Comparison of ENCODE assay signal across 22 mouse cellular contexts in genomic region chr7:3265311-3265710, GRCm38 (mm10). TPM values are rescaled to one million over a fixed set of nuclear protein-coding genes. Genes with fewer than 3 reads are reported as not detected.
DNase-seq lines count a peak whose midpoint lies in the region; ATAC-seq and TF ChIP-seq lines count a peak whose summit lies in the region.
"Had no signal": no experiment of that assay in that cellular context is flagged by ENCODE, and none has a peak within 500 bp of the region (broad histone marks: within the 10 kb centered on the region; RNA-seq: fewer than 3 reads in every experiment).

No protein-coding gene starts in this region.

- peak overlapping the region; percentile 58 for H3K4me2 ChIP-seq in heart, embryonic 11.5 days
- H3K4me2 ChIP-seq in kidney, embryonic 15.5 days = peak overlapping the region; percentile 49

- H3K27me3 ChIP-seq in heart, embryonic 11.5 days (ENCODE audit: control insufficient read depth, insufficient read depth, low read length) = no peaks in the 10 kb centered on the region
- peaks cover 6% of the 10 kb centered on the region; the same call in 1 of the 2 replicates for H3K27me3 ChIP-seq in kidney, embryonic 15.5 days
- H3K27me3 ChIP-seq in small intestine, adult 2 months (ENCODE audit: control insufficient read depth, insufficient read depth, low read length) = no peaks in the 10 kb centered on the region

- no peak overlapping the region for H3K4me3 ChIP-seq in heart, embryonic 11.5 days (ENCODE audit: low read depth, low read length)
- H3K4me3 ChIP-seq in kidney, embryonic 15.5 days (replicated peaks) = no peak overlapping the region
- peak overlapping the region; percentile 6; the same call in 1 of the 2 replicates for H3K4me3 ChIP-seq in small intestine, adult 2 months (ENCODE audit: low read depth, low read length)
- no peak overlapping the region for H3K4me3 ChIP-seq in lung, adult 2 months (replicated peaks; ENCODE audit: extremely low read depth, low read depth, low read length)
- H3K4me3 ChIP-seq: forebrain, embryonic 13.5 days had no signal

- H3K9me3 ChIP-seq in heart, embryonic 11.5 days (replicated peaks; ENCODE audit: control insufficient read depth, low read length) = no peaks in the 10 kb centered on the region
- H3K9me3 ChIP-seq in kidney, embryonic 15.5 days (replicated peaks) = no peaks in the 10 kb centered on the region
- H3K9me3 ChIP-seq: forebrain, embryonic 13.5 days; hindbrain, embryonic 12.5 days had no signal

- no peak for ATAC-seq in heart, embryonic 11.5 days (replicated peaks; ENCODE audit: insufficient number of reproducible peaks, low FRiP score, low TSS enrichment)
- ATAC-seq in kidney, embryonic 15.5 days (replicated peaks; ENCODE audit: low FRiP score) = no peak
- ATAC-seq: activated CD4-positive, CD25-positive, alpha-beta regulatory T cell, adult 4 months; forebrain, embryonic 13.5 days had no signal

- H3K36me3 ChIP-seq in heart, embryonic 11.5 days (ENCODE audit: control insufficient read depth, insufficient read depth, low read length) = no peaks in the 10 kb centered on the region
- H3K36me3 ChIP-seq in kidney, embryonic 15.5 days = no peaks in the 10 kb centered on the region
- H3K36me3 ChIP-seq in small intestine, adult 2 months (ENCODE audit: control insufficient read depth, insufficient read depth, low read length) = no peaks in the 10 kb centered on the region
- H3K36me3 ChIP-seq: hindbrain, embryonic 12.5 days had no signal

- H3K4me1 ChIP-seq in heart, embryonic 11.5 days (ENCODE audit: control insufficient read depth, insufficient read depth, low read length) = no peaks in the 10 kb centered on the region
- H3K4me1 ChIP-seq in kidney, embryonic 15.5 days = no peaks in the 10 kb centered on the region
- H3K4me1 ChIP-seq in small intestine, adult 2 months (ENCODE audit: control insufficient read depth, insufficient read depth, insufficient read length, low read length) = peaks cover 8% of the 10 kb centered on the region; the same call in 1 of the 2 replicates
- H3K4me1 ChIP-seq in lung, adult 2 months (ENCODE audit: control insufficient read depth, insufficient read depth, low read length) = no peaks in the 10 kb centered on the region
- H3K4me1 ChIP-seq: forebrain, embryonic 13.5 days; hindbrain, embryonic 12.5 days had no signal

- WGBS in heart, embryonic 11.5 days (ENCODE audit: insufficient replicate concordance) = 46% methylated on average over 6 of the region's 6 CpGs
- WGBS in kidney, embryonic 15.5 days = 67% methylated on average over 6 of the region's 6 CpGs
- WGBS in small intestine, adult 2 months = 45% methylated on average over 6 of the region's 6 CpGs
- WGBS in lung, adult 2 months = 61% methylated on average over 6 of the region's 6 CpGs

- no peak for TF ChIP-seq POLR2A in small intestine, adult 2 months (IDR thresholded peaks at IDR 0.05; ENCODE audit: low read depth, low read length)
- no peak for TF ChIP-seq POLR2A in lung, adult 2 months (IDR thresholded peaks at IDR 0.05; ENCODE audit: borderline replicate concordance, extremely low read depth, low read depth, low read length)

- no peak overlapping the region for H3K9ac ChIP-seq in heart, embryonic 11.5 days (ENCODE audit: low read depth, low read length)
- no peak overlapping the region for H3K9ac ChIP-seq in kidney, embryonic 15.5 days
- H3K9ac ChIP-seq: forebrain, embryonic 13.5 days; hindbrain, embryonic 12.5 days had no signal

- intact Hi-C loops in heart, postnatal 25 days (cut with DNase I) = loop anchor here (5.0 kb wide), 1 partner anchor 37 kb away; no protein-coding TSS in a partner anchor

- no peak for DNase-seq in heart, postnatal 25 days (ENCODE audit: low spot score)
- no peak for DNase-seq in kidney, postnatal 10 days
- peak; percentile 70 for DNase-seq in NIH3T3 (ENCODE audit: low read depth)
- DNase-seq in urinary bladder, adult 18-20 months (ENCODE audit: low spot score in 2 of 2) = no peak
- DNase-seq in lung, adult 2 months = no peak
- DNase-seq: adrenal gland, postnatal 10 days; cerebellum, adult 9-11 months; gastrocnemius, postnatal 10 days; liver; lung, adult 18-20 months; lung, postnatal 36 days; right cerebral cortex, postnatal 25 days; thymus, postnatal 36 days had no signal

- TF ChIP-seq CTCF in small intestine, adult 2 months (IDR thresholded peaks at IDR 0.05; ENCODE audit: extremely low read depth, insufficient read length, insufficient replicate concordance, low read depth, low read length) = no peak
- no peak for TF ChIP-seq CTCF in lung, adult 2 months (IDR thresholded peaks at IDR 0.05; ENCODE audit: insufficient read depth, low read length)

- no peak overlapping the region for H3K27ac ChIP-seq in heart, embryonic 11.5 days (ENCODE audit: low read depth, low read length)
- no peak overlapping the region for H3K27ac ChIP-seq in kidney, embryonic 15.5 days
- H3K27ac ChIP-seq in small intestine, adult 2 months (ENCODE audit: insufficient read depth, low read depth, low read length) = no peak overlapping the region
- H3K27ac ChIP-seq: forebrain, embryonic 13.5 days; hindbrain, embryonic 12.5 days had no signal

RNA-seq across cellular contexts. Expression of gene Nlrp12, which starts 15.8 kb away (rescaled TPM):
- polyA plus RNA-seq in heart, embryonic 11.5 days (2014; fragmentation: Nextera tagmentation; extraction: Ambion mirVana) = not detected in 2 replicates
- total RNA-seq in heart, postnatal 25 days (2021) = not detected
- polyA plus RNA-seq in kidney, embryonic 15.5 days (2015; fragmentation: Nextera tagmentation; extraction: Ambion mirVana) = 0.03 TPM in 2 replicates
- polyA plus RNA-seq in small intestine, adult 2 months (2012; rRNA removed) = 0.05 and 0.06 TPM in 2 replicates
- 0.25 and 0.50 TPM in 2 replicates for polyA plus RNA-seq in lung, adult 2 months (2012; rRNA removed)
- polyA plus RNA-seq: embryonic facial prominence, embryonic 11.5 days; forebrain, embryonic 13.5 days; hindbrain, embryonic 12.5 days; kidney, embryonic 14.5 days; large intestine, adult 2 months had no signal

RNA-seq across cellular contexts. Expression of gene Myadm, which starts 23.6 kb away (rescaled TPM):
- polyA plus RNA-seq in heart, embryonic 11.5 days (2014; fragmentation: Nextera tagmentation; extraction: Ambion mirVana) = 221 and 235 TPM in 2 replicates
- 100 to 1,000 TPM; 157 to 191 TPM for total RNA-seq in heart, postnatal 25 days (2021)
- polyA plus RNA-seq in kidney, embryonic 15.5 days (2015; fragmentation: Nextera tagmentation; extraction: Ambion mirVana) = 78.3 and 93.8 TPM in 2 replicates
- 132 and 142 TPM in 2 replicates for polyA plus RNA-seq in small intestine, adult 2 months (2012; rRNA removed)
- polyA plus RNA-seq in lung, adult 2 months (2012; rRNA removed) = 429 and 524 TPM in 2 replicates

RNA-seq across cellular contexts. Expression of gene Prkcg, which starts 23.7 kb away (rescaled TPM):
- polyA plus RNA-seq in heart, embryonic 11.5 days (2014; fragmentation: Nextera tagmentation; extraction: Ambion mirVana) = 0.10 and 0.14 TPM in 2 replicates
- total RNA-seq in heart, postnatal 25 days (2021) = 1 to 10 TPM; 1.3 to 3.1 TPM
- polyA plus RNA-seq in kidney, embryonic 15.5 days (2015; fragmentation: Nextera tagmentation; extraction: Ambion mirVana) = 0.06 and 0.27 TPM in 2 replicates
- 0.60 and 1.0 TPM in 2 replicates for polyA plus RNA-seq in small intestine, adult 2 months (2012; rRNA removed)
- 5.6 and 5.9 TPM in 2 replicates for polyA plus RNA-seq in lung, adult 2 months (2012; rRNA removed)
- polyA plus RNA-seq: activated CD4-positive, CD25-positive, alpha-beta regulatory T cell, adult 4 months had no signal
